Mouse (Mus musculus) cerebellum, adult 11 months (tissue): ENCODE measurements around the gene Kdm5a.

Experiments
- DNase-seq: peaks from one replicate; pipeline ENCODE4 v3.0.0; 2022

Gene Kdm5a

DNA sequence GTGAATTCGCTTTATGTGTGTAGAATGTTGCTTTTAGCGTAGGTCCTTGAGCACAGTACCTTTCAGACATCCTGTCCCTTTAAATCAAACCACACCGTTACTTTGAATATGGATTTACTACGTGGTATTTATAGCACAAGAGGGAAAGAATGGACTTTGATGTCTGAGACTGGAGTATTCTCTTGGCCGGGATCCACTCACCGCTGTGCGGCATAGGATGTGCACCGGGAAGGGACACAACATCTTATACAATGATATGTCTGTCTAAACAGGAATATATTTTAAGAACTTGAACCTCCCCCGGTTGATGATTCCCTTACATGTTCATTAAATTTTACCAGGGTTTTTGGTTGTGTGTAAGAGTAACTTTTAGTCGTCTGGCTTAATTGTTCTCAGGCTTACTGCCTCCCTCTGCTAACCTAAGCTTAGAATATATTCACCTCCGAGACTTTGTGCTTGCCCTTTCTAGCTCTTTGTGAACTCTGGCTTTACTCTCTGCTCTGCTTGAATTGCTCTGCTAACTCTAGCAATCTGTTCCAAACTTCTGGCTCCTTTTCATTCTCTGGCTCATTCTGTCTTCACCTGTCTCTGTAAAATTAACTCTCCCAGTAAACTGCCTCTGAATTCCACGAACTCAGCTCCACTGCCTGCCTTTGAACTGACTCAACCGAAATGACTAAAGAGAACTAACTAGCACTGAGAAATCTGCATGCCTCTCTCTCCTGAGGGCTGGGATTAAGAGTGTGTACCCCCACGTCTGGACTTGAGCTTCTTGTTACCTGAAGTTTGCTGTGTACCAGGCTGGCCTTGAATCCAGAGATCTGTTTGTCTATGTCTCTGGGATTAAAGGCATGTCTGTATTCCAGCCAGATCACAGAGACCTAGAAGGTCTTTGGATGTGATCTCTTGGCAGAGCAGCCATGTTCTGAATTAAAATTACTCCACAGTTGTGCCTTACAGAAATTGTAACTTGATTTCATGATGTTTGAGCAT is 79.7 kb downstream of the Kdm5a start:
- no peak for DNase-seq

DNA sequence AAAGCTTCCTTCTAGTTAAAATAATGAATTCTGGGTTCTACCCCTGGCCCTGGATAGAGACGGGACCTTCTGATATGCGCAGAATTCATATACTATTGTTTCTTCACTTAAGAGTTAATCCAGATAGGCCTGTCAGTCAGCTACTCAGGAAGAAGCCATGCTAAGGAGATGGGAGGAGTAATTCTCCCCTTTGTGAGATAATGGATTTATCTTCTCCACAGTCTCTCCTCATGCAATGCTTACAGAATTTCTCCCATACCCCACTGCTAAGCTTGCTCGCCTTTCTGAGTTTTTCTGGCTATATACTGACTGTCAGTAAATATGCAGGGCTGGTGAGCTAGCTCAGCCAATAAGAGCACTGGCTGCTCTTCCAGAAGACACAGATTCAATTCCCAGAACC is 86.3 kb downstream of the Kdm5a start:
- DNase-seq = no peak

DNA sequence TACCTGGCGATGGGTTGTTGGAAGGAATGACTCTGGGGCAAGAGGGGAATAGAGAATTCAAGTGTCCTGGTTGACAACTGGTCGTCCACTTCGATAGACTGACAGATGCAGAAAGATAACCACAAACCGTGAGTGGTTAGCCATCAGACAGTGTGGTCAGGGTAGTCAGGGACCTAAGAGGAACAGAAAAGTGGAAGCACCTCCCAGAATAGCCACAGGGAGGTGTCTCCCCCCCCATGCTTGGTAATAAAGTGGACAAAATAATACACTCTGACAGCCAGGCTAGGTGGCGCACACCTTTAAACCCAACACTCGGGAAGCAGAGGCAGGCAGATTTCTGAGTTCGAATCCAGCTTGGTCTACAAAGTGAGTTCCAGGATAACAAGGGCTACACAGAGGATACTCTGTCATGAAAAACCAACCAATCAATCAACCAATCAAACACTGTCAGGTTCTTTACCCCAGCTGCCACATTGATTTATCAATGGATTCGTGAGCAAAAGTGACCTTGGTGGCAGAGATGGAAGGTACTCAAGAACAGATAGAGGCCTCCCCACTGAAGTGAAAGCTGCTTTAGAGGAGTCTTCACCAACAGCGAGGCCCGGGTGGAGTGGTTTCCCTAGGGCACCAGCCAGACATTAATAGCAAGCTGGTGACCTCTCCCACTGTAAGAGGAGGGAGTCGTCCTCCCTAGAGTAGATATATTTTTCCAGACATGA is 88.6 kb downstream of the Kdm5a start:
- DNase-seq = no peak

DNA sequence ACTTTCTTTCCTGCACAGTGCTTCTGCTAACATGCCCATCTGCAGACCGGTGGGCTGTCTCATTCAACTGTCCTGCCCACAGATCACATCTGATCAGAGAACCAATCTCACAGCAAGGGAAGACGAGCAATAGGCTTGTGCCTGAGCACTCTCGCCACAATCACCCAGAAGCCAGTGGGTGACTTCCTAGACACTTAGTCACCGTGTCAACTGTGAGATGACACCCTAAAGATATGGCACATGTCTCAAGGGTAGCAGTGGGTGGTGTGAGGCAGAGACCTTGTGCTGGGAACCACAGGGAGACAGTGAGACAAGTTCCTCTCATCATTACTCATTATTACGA is 89.2 kb downstream of the Kdm5a start:
- no peak for DNase-seq

DNA sequence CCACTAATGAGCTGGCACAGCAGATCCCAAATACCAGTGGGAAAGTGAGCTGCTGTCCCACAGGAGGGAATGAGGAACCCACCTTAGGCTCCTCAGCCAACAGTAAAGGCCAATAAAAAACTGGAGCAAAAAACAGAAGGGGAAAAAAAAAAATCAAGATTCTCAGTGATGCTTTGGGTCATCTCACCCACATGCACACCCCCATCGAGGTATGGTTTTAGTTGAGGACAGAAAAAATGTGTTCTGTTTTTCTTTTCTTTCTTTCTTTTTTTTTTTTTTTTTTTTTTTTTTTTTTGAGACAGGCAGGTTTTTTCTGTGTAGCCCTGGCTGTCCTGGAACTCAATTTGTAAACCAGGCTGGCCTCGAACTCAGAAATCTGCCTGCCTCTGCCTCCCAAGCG is 89.6 kb downstream of the Kdm5a start:
- no peak for DNase-seq

DNA sequence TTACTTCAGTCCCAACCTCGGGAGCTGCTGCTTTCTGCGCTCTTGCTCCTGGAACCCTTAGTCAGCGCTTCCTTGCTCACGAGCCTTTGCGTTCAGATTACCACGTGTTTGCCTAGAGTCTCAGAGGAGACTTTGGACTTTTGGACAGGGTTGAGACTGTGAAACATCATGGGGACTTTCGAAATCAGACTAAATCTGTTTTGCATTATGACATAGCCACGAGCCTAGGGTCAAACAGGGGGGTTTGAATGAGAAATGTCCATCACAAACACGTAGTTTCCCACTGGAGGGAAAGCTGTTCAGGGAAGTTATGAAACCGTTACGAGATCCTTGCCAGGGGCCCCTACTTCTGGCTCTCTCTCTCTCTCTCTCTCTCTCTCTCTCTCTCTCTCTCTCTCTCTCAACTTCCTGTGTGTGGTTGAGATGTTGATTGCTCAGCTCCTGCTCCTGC is 90.7 kb downstream of the Kdm5a start:
- DNase-seq = no peak

DNA sequence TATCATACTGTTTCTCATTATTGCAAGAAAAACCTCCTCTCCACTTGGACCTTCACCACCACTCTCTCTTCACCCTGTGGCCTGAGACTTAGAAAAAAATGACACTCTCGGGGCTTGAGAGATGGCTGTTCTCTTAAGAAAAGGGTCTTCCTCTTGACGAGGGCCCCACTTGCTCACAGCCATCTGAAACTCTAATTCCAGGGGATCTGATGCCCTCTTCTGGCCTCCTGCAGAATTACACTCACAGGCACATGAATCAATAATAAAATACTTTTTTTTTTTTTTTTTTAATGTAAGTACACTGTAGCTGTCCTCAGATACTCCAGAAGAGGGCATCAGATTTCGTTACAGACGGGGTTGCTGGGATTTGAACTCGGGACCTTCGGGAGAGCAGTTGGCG is 93.2 kb downstream of the Kdm5a start:
- no peak for DNase-seq

DNA sequence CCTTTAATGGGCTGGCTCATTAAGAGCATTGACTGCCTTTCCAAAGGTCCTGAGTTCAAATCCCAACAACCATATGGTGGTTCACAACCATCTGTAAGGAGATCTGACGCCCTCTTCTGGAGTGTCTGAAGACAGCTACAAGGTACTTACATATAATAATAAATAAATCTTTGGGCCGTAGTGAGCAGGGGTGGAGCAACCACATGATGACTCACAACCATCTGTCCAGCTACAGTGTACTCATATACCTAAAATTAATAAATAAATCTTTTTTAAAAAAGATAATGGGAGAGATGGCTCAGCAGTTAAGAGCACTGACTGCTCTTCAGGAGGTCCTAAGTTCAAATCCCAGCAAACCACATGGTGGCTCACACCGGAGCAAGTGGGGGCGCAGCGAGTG is 93.8 kb downstream of the Kdm5a start:
- no peak for DNase-seq

DNA sequence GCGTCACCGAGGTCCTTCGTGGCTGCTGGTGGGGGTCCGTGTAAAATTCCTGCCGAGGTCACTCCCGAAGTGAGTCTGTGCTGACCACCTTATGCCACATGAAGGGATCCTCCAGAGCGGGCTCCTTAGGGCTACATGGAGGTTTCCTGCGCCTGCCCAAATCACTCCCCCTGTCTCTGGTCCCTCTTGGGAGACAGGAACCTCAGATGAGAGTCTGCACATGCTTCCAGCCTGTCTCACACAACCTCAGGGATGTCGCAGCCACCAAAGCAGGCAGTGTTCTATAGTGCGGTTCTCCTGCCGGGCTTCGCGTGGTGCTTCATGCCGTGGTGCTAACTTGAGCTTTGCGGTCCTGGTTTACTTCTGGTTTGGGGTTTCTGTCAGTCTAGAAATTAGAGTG is 97.3 kb downstream of the Kdm5a start:
- no peak for DNase-seq

DNA sequence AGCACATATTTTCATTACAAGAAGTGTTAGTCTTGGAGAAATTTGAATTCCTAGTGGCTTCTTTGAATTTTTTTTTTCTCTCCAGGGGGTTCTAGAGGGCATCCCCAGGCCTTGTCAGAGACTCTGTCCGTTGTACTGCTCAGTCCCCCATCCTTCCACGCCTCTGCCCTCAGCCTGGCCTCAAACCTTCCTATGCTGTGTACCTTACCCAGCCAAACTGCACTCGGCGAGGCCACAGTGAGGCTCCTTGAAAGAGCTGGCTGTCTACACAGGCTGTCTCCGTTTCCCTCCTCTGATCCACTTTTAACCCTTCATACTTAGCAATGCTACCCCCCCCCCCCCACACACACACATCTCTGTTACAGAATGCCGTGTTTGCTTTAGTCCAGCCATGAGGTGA is 98.3 kb downstream of the Kdm5a start:
- no peak for DNase-seq

DNA sequence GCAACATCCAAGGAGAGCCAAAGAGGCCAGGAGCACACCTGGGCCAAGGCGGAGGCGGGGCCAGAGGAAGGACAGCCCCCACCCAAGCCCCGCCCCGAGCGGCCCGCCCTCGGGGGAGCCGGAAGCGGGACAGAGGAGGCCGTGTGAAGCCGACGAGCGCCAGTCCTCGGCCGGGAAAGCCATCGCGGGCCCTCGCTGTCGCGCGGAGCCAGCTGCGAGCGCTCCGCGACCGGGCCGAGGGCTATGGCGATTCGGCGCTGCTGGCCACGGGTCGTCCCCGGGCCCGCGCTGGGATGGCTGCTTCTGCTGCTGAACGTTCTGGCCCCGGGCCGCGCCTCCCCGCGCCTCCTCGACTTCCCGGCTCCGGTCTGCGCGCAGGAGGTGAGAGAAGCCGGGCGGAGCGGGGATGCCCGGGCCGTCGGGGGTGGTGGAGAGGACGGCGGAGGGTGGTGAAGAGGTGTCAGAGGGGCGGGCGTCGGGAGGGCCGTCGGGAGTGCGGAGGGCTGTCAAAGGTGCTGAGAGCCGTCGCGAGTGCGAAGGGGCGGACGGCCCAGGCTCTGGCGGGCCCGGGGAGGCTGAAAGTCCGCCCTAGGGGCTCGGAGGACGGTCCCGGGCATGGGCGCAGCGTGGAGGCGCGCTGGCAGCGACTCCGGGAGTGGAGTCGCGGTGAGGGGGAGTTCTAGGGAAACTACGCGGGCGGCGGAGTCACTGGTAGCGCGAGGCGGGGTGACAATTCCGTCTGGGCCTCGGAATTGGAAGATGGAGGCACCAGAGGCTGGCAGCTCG is 99.4 kb downstream of the Kdm5a start, which contains the start of gene Il17ra:
Gene Il17ra, plus strand, starts transcription at position 162 of the 786 bp plus-strand sequence.
- DNase-seq = no peak

DNA sequence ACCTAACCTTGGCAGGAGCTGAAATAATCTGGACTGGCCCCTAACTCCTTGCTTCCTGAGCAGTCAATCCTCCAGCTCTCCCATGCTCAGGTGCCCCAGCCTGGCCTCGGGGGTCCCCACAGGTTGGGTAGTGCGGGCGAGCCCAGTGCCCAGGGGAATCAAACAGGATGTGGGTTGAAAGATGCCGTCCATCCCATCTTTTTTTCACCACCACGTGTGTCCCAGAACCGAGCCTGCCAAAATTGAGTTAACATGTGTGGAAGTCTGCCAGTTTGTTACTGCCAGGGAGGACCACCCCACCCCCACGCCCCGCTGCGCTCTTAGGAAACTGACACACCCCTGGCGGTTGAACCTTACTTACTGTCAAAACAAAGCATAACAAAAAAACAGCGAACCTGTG is 100.0 kb downstream of the Kdm5a start:
- DNase-seq = no peak

DNA sequence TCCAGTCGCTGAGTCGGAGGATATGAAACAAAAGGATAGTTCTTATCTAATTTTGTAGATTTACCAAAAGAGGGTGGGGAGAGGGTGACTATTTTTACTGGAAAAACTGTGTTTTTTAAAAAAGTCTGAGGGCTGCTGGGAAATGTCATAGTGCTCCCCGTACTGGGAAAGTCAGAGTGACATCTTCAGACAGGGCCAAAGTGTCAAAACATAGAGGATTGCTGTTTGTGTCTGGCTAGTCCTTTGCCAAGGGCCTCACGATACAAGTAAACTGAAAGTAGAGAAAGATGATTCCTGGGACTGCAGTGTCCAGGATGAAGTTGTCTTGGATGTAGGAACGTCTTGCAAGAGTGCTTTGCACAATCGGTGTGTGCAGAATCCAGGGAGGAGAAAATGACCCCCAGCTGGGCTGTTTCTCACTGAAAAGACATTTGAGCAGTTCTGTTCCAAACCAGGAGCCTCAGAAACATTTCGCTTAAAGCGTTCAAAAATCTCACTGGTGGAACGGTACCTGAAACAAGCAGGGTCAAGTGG is 100.5 kb downstream of the Kdm5a start:
- DNase-seq = no peak

DNA sequence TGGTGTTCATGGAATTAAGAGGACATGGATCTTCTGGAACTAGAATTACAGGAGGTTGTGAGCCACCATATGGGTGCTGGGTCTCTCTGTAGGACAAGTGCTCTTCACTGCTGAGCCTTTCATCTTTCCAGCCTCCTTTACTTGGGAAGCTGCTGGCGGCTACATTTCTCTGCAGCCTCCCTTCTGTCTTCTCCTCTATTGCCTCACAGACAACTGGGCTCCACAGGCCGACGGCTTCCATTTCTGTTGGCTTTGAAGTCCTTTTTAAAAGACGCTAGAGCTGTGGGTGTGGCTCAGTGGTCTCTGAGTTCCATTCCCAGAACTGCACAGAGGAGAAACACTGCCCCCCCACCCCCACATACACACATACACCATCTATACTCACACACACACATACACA is 101.5 kb downstream of the Kdm5a start:
- DNase-seq = no peak

DNA sequence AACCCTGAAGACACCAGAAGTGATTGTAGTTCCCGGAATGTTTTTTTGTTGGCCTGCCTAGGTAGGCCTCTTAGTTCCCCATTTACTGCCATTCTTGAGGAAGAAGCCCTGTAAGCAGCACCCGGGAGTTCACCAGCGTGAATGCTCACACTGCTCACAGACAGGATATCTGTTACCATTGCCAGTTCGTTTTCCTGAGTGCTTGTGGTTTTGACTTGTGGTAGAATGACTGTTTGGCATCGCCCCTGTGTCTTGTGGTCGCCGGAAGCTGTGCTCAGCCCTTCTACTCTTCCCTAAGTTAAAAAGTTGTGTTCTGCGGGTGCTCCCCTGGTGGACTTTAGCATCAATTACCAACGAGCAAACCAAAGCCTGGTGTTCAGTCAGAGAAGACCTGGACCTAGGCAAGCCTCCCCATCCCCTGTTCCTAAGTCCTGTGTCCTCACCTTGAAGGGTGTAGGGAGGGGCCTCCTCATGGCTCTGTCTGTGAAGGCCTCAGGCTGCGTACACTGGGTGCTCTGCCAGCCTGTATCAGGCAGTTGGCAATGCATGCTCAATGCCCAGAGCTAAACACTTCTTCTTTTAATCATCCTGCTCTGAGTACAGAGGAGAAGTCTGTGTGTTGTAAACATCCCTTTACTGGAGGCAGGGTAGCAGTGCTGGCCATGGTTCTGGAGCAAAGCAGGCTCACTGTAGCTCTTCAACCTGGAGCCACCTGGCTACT is 102.8 kb downstream of the Kdm5a start:
- DNase-seq = no peak

DNA sequence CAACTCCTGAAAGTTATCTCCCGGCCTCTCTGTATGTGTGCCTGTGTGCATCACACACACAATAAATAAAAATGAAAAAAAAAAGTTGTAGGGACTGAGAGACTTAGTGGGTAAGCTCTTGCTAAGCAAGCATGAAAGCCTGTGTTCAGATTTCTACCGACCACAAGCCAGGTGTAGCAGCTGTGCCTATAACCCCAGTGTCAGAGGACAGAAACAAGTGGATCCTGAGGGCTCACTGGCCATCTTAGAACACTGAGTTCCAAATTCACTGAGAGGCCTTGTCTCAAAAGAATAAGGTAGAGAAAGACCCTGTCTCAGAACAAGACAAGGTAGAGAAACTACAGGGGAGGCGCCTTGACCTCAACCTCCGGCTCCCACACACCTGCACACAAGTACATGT is 104.3 kb downstream of the Kdm5a start:
- no peak for DNase-seq

DNA sequence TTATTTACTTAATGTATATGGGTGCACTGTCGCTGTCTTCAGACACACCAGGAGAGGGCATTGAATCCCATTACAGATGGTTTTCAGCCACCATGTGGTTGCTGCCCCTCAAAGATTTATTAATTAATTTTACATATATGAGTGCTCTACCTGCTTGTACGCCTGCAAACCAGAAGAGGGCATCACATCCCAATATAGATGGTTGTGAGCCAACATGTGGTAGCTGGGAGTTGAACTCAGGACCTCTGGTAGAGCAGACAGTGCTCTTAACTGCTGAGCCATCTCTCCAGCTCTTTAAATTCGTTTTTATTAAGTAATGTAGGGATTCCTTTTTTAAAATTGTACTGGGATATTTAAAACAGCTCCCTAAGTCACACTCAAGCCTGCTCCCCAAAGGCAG is 105.3 kb downstream of the Kdm5a start:
- DNase-seq = no peak

DNA sequence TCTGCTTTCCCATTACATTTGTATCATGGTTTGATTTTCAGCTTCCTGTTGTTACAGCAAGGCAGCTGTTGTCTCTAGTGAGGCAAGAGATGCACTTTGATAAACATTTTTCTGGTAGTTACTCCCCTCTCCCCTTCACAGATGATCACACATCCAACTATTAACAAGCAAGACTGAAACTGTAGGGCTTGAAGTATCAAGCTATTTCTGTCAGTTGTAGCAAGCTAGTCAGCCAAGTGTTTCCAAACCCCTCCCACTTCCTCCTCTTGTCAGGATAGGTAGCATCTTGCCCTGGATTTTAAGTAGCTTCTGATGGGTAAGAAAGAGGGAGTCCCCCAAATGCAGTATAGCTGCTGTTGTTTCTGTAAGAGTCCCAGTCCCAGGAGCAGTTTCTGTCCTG is 105.8 kb downstream of the Kdm5a start:
- no peak for DNase-seq

DNA sequence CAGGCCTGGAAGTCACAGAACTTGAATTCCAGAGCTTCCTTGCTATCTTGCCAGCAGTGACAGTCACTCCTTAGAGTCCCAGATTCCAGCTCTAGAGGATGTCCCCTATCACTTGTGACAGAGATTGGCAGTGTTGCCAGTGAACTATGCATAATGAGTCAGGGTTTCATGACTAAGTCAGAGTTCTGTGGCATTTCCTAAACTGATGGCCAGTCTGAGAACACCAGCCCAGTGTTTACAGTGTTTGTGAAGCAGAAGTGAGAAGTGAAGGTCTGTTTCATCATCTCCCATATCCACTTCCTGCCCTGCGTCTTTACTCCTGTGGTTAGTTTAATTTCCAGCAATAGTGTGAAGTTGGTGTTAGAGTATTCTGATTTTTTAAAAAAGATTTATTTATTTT is 106.7 kb downstream of the Kdm5a start:
- no peak for DNase-seq

DNA sequence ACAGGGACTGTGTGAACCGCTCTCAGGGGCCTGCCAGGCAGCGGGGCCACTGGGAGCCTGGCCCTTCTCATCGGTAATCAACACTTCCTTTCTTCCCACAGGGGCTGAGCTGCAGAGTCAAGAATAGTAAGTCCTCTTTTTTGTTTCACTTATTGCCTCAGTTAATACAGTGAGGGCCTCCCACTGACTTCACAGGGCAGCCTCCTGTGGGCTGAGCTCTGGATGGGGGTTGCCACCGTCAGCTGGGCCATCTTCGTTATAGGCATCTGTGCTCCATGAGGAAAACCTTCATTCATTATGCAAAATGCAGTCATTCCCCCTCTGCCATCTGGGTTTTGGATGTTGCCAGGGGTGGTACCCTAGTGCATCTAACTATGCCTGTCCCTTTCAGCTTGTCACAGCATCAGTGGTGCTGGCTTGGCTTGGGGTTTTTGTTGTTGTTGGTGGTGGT is 108.1 kb downstream of the Kdm5a start:
- DNase-seq = no peak

DNA sequence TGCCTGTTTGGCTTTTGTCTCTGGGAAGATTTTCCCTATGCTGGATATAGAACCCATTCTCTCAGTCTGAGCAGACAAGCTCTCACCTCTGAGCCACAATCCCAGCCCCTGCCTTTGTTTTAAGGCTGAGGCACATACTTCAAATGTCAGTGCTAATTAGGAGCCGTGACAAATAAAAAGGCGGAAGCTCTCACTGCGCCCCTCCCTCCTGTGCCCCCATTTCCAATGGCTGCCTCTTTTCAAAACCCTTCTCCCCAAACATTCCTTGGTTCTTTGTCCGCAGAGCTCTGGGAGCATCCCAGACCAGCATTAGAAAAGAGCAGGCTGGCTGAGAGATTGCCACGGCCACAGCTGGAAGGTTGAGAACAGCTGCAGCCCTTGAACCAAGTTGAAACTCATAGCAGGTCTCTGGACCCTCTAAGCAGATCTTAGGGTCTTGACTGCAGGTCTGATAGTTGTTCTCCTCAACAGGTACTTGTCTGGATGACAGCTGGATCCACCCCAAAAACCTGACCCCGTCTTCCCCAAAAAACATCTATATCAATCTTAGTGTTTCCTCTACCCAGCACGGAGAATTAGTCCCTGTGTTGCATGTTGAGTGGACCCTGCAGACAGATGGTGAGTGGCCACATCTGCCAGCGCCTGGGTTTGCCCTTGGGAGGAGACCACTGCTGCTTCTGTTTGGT is 108.7 kb downstream of the Kdm5a start:
- no peak for DNase-seq

DNA sequence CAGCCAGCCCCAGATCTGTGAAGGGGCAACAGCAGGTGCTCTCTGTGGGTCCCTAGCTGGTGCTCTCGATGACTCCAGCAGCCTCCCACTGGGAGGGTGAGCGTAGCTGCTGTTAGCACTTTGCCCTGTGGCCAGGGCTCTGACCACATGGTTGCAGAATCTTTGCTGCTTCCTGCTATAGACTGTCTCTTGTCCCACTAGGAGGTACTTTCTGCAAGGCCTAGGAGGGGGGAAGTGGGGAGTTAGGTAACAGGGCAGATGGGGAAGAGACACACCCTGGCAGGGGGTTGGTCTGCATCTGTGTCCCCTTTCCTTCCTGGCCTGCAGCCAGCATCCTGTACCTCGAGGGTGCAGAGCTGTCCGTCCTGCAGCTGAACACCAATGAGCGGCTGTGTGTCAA is 109.5 kb downstream of the Kdm5a start:
- no peak for DNase-seq
